Mouse (Mus musculus) stomach, postnatal 0 days (tissue): Measurements from ENCODE around the gene Cuedc1. TPM values are rescaled to one million over a fixed set of nuclear protein-coding genes. Genes with fewer than 3 reads are reported as not detected.
"Not testable (repeated sequence)": the region's sequence is repeated elsewhere in the genome, so short reads cannot be mapped to it uniquely, and the experiment has no call there.

ENCODE experiments used
- ATAC-seq: fragments of 200-750 bp; cut with Nextera tagmentation; 2 replicates; pipeline ENCODE4 v1.8.0; 2017; ENCODE audit not compliant: low FRiP score, low TSS enrichment
- DNase-seq: peaks from one replicate; pipeline ENCODE4 v3.0.0-alpha.2; 2016; ENCODE audit warnings: low spot score
- H3K27ac ChIP-seq: fragments of 300-500 bp; sonication (generic); replicated peaks from 2 replicates; pipeline ENCODE4 v1.5.1; 2014; ENCODE audit warnings: mild to moderate bottlenecking, control low read depth
- H3K27me3 ChIP-seq: fragments of 300-500 bp; sonication (generic); 2 replicates; pipeline ENCODE4 v1.6.1; 2014; ENCODE audit warnings: low read length; ENCODE audit not compliant: control insufficient read depth, insufficient read depth
- H3K36me3 ChIP-seq: fragments of 300-500 bp; sonication (generic); 2 replicates; pipeline ENCODE4 v1.6.1; 2014; ENCODE audit warnings: low read length, mixed read lengths; ENCODE audit not compliant: control insufficient read depth, insufficient read depth
- H3K4me1 ChIP-seq: fragments of 300-500 bp; sonication (generic); replicated peaks from 2 replicates; pipeline ENCODE4 v1.6.1; 2014; ENCODE audit warnings: antibody characterized with exemption; ENCODE audit not compliant: control insufficient read depth, insufficient read depth
- H3K4me2 ChIP-seq: fragments of 300-500 bp; sonication (generic); replicated peaks from 2 replicates; pipeline ENCODE4 v1.6.1; 2014; ENCODE audit warnings: low read depth, mild to moderate bottlenecking, control low read depth, moderate library complexity
- H3K4me3 ChIP-seq: fragments of 300-500 bp; sonication (generic); 2 replicates; pipeline ENCODE4 v1.5.1; 2014; ENCODE audit warnings: low read depth, low read length, control low read depth
- H3K9ac ChIP-seq: fragments of 300-500 bp; sonication (generic); 2 replicates; pipeline ENCODE4 v1.6.1; 2014; ENCODE audit warnings: mild to moderate bottlenecking, low read length, control low read depth, mixed read lengths
- H3K9me3 ChIP-seq: fragments of 300-500 bp; sonication (generic); 2 replicates; pipeline ENCODE4 v1.6.1; 2016; ENCODE audit warnings: low read length; ENCODE audit not compliant: control insufficient read depth
- CTCF ChIP-seq: IDR thresholded peaks from 2 replicates; pipeline ENCODE4 v1.5.1; 2016; ENCODE audit warnings: antibody characterized with exemption, low read depth, mild to moderate bottlenecking, moderate library complexity
- EP300 ChIP-seq: optimal IDR thresholded peaks from 2 replicates; pipeline ENCODE3; 2016; ENCODE audit warnings: antibody characterized with exemption
- WGBS: fragments of 180-500 bp; shearing (Covaris S2); extraction: QIAGEN DNeasy Blood & Tissue Kit; methylation state at CpG from one replicate; pipeline ENCODE4 v1.1.7; 2014; 5-methylcytosine and 5-hydroxymethylcytosine counted together
- polyA plus RNA-seq: library from polyadenylated mRNA; unstranded; fragments of >200 nt; fragmentation: Nextera tagmentation; extraction: Ambion mirVana; gene quantifications from 2 replicates; pipeline ENCODE4 v1.2.1, GENCODE M21; 2015

Gene Cuedc1
- polyA plus RNA-seq, 1 experiment from 2014 or later = 13.7 TPM

GRCm38 (mm10) chr11:88198223-88198622 is 100.4 kb downstream of the Cuedc1 start:
- WGBS = 33% methylated on average over 4 of the region's 4 CpGs
- no peak for ATAC-seq
- no peak overlapping the region for H3K4me3 ChIP-seq

GRCm38 (mm10) chr11:88201172-88201571 is 103.3 kb downstream of the Cuedc1 start:
- Histone ChIP-seq H3K4me1 (peaks cover 5% of the 10 kb centered on the region), H3K27me3 (no peaks in the 10 kb centered on the region), H3K9me3 (no peaks in the 10 kb centered on the region), H3K4me2 (no peak overlapping the region), H3K4me3 (no peak overlapping the region), H3K27ac (no peak overlapping the region), H3K9ac (no peak overlapping the region), H3K36me3 (no peaks in the 10 kb centered on the region)
- no peak for TF ChIP-seq CTCF
- no peak for TF ChIP-seq EP300
- ATAC-seq (no peak), DNase-seq (no peak)
- WGBS = 67% methylated on average over 2 of the region's 2 CpGs

More at GRCm38 (mm10) chr11:88198223-88198622, 100.4 kb downstream of the Cuedc1 start:
- H3K36me3 ChIP-seq = no peaks in the 10 kb centered on the region
- TF ChIP-seq EP300 (no peak), CTCF (no peak)
- peaks cover 2% of the 10 kb centered on the region; the same call in 1 of the 2 replicates for H3K4me1 ChIP-seq
- H3K27ac ChIP-seq = no peak overlapping the region
- no peaks in the 10 kb centered on the region for H3K9me3 ChIP-seq
- no peak overlapping the region for H3K9ac ChIP-seq
- DNase-seq = no peak
- no peaks in the 10 kb centered on the region for H3K27me3 ChIP-seq
- H3K4me2 ChIP-seq = no peak overlapping the region

- H3K4me1 ChIP-seq = peaks cover 5% of the 10 kb centered on the region
- no peak overlapping the region for H3K4me2 ChIP-seq
- no peak overlapping the region for H3K9ac ChIP-seq
- ATAC-seq (no peak), DNase-seq (no peak)
- H3K27ac ChIP-seq = no peak overlapping the region
- WGBS = 33% methylated on average over 2 of the region's 2 CpGs
- no peaks in the 10 kb centered on the region for H3K9me3 ChIP-seq
- H3K27me3 ChIP-seq = no peaks in the 10 kb centered on the region
- H3K4me3 ChIP-seq = no peak overlapping the region
- no peak for TF ChIP-seq CTCF
- no peak for TF ChIP-seq EP300
- H3K36me3 ChIP-seq = no peaks in the 10 kb centered on the region
Measured at GRCm38 (mm10) chr11:88202077-88202476, 104.2 kb downstream of the Cuedc1 start.

- H3K9me3 ChIP-seq = no peaks in the 10 kb centered on the region
- H3K27ac ChIP-seq = peak within 1 kb of the TSS; percentile 94
- peak within 1 kb of the TSS; percentile 66 for H3K4me2 ChIP-seq
- peak within 1 kb of the TSS; percentile 83 for H3K4me3 ChIP-seq
- ATAC-seq (peak; percentile 96), DNase-seq (peak; percentile 95)
- H3K4me1 ChIP-seq = peaks cover 4% of the 10 kb centered on the region
- under 1% methylated on average over 51 of the region's 51 CpGs for WGBS
- peak within 1 kb of the TSS; percentile 90 for H3K9ac ChIP-seq
- TF ChIP-seq CTCF (peak; percentile 71), EP300 (peak; percentile 77)
- no peaks in the 10 kb centered on the region for H3K36me3 ChIP-seq
- no peaks in the 10 kb centered on the region for H3K27me3 ChIP-seq
Measured at GRCm38 (mm10) chr11:88203712-88204532, 106.1 kb downstream of the Cuedc1 start, which contains the start of gene Mrps23. Mrps23 (plus strand) TSS chr11:88204388.

- H3K9me3 ChIP-seq = no peaks in the 10 kb centered on the region
- peak overlapping the region; percentile 90 for H3K9ac ChIP-seq
- peak overlapping the region; percentile 66 for H3K4me2 ChIP-seq
- ATAC-seq (no peak; the same call in none of the 2 replicates), DNase-seq (no peak)
- WGBS = 30% methylated on average over 30 of the region's 30 CpGs
- no peak for TF ChIP-seq CTCF
- no peak for TF ChIP-seq EP300
- peak overlapping the region; percentile 83 for H3K4me3 ChIP-seq
- H3K27me3 ChIP-seq = no peaks in the 10 kb centered on the region
- peaks cover 4% of the 10 kb centered on the region for H3K4me1 ChIP-seq
- H3K27ac ChIP-seq = peak overlapping the region; percentile 75
- no peaks in the 10 kb centered on the region for H3K36me3 ChIP-seq
Measured at GRCm38 (mm10) chr11:88204593-88205368, 106.9 kb downstream of the Cuedc1 start.

- DNase-seq = not testable (repeated sequence)
Measured at GRCm38 (mm10) chr11:88206576-88206975, 108.7 kb downstream of the Cuedc1 start.

More at GRCm38 (mm10) chr11:88206576-88206975, 108.7 kb downstream of the Cuedc1 start:
- H3K27me3 ChIP-seq, ATAC-seq, H3K9ac ChIP-seq, H3K27ac ChIP-seq, H3K36me3 ChIP-seq, H3K9me3 ChIP-seq, H3K4me1 ChIP-seq, H3K4me2 ChIP-seq, H3K4me3 ChIP-seq: not testable (repeated sequence)
- TF ChIP-seq CTCF = peak; percentile 62
- 77% methylated on average over 8 of the region's 8 CpGs for WGBS
